Mouse (Mus musculus) lung, adult 18-20 months (tissue): Measurements from ENCODE around the gene Lix1l.
A peak's percentile ranks its signal among the peaks of the same experiment; 100 is the strongest.
"Not testable (repeated sequence)": the region's sequence is repeated elsewhere in the genome, so short reads cannot be mapped to it uniquely, and the experiment has no call there.

ENCODE experiments used
- DNase-seq, 2 experiments: peaks; one replicate each; pipeline ENCODE4 v3.0.0; 2022; ENCODE audit warnings: mixed read lengths in 2 of 2

The Lix1l gene

GRCm38 (mm10) chr3:96634015-96634414 lies 33.1 kb downstream of the Lix1l start:
- no peak for DNase-seq

DNA sequence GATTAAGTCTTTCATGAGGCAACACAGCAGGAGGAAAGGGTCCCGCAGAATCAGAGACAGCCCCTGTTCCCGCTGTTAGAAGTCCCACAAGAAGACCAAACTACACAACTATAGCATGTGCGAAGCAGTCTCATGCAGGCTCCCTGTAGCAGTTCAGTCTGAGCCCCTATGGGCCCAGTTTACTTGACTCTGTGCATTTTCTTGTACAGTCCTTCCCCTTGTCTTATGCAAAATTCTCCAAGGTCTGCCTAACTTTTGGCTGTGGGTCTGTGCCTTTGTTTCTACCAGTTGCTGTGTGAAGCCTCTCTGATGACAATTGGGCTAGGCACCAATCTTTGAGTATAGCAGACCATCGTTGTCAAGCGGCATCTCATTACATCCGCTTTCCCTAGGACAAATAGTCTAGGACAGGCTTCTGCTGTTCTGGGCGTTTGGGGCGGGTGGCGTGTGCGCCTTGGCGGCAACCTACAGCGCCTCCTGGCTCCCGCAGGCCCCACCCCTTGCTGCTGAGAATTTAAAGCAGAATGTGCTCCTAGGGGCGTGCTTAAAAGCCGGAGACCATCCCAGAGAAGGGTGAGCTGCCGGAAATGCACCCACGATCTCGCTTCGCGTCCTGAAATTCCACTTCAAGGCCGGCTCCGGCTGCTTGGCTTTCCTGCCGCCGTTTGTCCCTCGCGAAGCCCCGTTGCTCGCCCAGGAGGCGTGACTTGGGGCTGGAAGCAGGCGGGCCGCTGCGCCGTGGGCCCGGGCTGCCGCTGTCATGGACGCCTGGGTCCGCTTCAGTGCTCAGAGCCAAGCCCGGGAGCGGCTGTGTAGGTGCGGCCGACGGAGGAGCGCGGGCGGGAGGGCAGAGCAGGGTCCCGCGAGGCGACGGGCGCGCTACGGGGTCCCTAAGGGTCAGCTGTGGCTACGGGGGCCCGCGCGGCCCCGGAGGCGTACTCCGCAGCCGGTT lies 34.3 kb downstream of the Lix1l start, which contains the start of the genes Pex11b and Gm42957:
TSS of gene Pex11b (plus strand) at position 449 of the 952 bp plus-strand sequence.
TSS of gene Gm42957 (plus strand) at position 547 of the 952 bp plus-strand sequence.
- peak; percentile 88 to 91 for DNase-seq

- DNase-seq: no peak
Measured at GRCm38 (mm10) chr3:96635906-96636305, 35.0 kb downstream of the Lix1l start.

DNA sequence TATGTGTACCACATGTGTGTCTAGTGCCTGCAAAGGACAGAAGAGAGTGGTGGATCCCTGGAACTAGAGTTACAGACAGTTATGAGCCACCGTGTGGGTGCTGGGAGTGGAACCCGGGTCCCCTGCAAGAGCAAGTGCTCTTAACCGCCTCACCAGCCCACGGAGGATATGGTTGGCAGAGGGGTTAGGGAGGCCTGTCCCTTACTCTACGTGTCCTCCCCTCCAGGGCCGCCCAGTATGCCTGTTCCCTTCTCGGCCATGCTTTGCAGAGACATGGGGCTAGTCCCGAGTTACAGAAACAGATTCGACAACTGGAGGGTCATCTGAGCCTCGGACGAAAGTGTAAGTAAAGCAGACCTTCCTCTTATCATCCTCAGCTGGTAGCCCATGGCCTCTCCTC lies 35.5 kb downstream of the Lix1l start:
- DNase-seq: no peak

GRCm38 (mm10) chr3:96639219-96639618 lies 38.3 kb downstream of the Lix1l start:
- peak; percentile 65 to 74 for DNase-seq

DNA sequence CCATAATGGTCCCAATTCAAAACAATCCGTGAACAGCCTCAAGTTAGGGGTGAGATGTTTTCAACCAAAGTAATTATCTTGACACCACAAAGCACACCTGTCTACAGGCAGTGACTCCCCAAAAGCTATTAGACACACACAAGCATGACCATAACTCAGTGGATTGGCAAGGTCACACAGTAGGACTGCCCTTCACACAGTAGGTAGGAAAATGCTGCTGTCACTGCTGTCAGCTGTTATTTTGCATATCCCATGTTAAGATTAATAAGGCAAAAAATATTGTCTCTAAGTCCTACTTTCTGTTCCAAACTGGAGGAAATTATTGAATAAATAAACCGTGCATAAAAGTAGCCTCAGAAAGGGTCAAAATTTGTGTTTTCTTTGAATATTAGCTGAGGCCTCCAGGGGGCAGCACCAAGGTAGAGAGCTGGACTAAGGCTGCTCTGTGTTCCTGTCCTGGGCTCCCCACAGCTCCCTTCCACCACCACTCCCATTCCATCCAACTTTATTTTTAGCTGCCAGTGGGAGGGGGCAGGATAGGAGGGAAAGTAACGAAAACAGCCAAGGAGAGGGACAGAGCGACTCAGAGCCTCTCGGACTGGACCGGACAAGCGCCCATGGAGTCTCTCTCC lies 44.2 kb downstream of the Lix1l start, which contains the start of gene Itga10:
TSS of gene Itga10 (plus strand) at position 567 of the 632 bp plus-strand sequence.
- DNase-seq: peak in 1 of 2 experiments; percentile 35

GRCm38 (mm10) chr3:96647365-96647764 lies 46.4 kb downstream of the Lix1l start:
- no peak for DNase-seq

- DNase-seq: no peak
Measured at GRCm38 (mm10) chr3:96660901-96661300, 60.0 kb downstream of the Lix1l start.

GRCm38 (mm10) chr3:96662731-96663316 lies 61.9 kb downstream of the Lix1l start:
- no peak for DNase-seq

DNA sequence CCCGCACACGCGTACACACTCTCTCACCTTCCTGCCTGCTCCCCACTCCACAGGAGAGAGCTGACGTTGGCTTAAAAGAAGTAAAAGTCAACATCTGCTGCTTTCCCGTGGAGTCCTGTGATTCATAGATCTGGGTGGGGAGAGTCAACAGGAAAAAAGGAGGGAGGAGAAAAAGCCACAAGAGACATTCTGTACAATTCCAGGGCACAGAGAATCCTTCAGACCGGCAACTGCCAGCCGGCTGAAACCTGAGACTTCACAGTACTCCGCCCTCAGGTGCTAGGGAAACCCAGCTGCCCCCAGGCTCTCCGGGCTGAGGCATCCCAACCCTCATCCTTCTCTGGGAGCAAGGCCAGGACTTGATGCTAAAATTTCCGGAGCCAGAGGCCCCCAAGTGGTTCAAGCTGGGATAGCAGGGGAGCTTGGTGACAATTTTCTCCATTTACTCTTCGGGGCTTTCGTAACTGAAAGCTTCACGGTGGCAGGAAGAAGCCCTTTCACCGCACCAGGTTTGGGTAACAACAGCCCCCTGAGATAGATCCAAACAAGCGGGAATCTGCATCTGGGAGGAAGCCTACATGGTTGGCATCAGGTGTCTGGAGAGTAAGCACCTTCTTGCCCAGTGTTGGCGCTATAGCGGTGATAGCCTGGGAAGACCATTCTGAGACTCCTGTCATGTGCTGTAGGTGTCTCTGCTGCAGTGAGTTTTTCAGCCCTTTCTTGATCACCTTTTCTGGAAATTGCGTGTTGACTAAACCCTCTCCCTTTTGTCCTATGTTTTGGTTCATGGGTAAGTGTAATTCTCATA lies 62.7 kb downstream of the Lix1l start:
- DNase-seq: peak; percentile 80 to 86

DNA sequence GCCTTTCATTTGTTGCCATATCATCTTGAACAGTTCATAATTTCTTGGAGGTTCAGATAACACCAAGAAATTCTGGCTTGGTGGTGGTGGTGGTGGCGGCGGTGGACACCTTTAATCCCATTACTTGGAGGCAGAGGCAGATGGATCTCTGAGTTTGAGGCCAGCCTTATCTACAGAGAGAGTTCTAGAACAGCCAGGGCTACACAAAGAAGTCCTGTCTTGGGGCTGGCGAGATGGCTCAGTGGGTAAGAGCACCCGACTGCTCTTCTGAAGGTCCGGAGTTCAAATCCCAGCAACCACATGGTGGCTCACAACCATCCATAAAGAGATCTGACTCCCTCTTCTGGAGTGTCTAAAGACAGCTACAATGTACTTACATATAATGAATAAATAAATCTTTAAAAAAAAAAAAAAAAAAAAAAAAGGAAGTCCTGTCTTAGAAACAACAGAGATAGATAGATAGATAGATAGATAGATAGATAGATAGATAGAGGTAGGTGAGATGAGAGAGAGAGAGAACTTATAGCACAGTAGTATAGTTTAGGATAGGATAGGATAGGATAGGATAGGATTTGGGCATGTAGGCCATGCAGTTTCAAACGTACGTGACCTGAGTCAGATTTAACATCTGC lies 64.9 kb downstream of the Lix1l start:
- not testable (repeated sequence) for DNase-seq

DNA sequence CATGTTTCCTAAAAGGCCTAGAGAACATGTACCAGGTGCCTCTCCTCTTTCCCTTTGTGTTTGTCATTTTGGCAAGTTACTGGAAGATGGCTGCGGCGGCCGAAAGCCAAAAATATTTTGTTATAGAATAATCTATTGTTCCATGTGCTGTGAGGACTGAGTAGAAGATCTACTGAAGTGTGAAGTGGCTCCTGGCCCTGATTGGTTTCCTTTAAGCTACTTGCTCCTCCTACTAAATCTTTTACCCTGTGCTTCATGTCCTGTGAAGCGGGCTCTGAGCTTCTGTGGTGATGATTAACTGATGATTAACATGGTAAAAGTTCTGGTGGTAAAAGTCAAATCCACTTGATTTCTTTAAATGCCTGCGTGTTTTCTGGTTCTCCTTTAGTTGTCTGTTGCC lies 66.0 kb downstream of the Lix1l start:
- DNase-seq: no peak

DNA sequence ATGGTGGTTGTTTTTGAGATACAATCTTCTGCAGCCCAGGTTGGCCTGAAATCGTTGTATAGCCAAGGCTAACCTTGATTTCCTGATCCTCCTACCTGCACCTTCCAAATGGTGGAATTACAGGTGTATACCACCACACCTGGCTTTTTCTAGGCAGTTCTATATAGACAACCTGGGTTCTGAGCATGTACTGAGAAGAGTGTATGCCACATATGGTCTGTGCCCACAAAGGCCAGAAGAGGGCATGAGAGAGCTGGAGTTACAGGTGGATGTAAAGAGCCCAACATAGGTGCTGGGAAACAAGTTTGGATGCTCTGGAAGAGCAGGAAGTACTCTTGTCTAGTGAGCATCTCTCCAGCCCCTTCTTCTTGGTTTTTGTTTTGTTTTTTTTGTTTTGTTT lies 66.4 kb downstream of the Lix1l start:
- DNase-seq: peak; percentile 20 to 33

DNA sequence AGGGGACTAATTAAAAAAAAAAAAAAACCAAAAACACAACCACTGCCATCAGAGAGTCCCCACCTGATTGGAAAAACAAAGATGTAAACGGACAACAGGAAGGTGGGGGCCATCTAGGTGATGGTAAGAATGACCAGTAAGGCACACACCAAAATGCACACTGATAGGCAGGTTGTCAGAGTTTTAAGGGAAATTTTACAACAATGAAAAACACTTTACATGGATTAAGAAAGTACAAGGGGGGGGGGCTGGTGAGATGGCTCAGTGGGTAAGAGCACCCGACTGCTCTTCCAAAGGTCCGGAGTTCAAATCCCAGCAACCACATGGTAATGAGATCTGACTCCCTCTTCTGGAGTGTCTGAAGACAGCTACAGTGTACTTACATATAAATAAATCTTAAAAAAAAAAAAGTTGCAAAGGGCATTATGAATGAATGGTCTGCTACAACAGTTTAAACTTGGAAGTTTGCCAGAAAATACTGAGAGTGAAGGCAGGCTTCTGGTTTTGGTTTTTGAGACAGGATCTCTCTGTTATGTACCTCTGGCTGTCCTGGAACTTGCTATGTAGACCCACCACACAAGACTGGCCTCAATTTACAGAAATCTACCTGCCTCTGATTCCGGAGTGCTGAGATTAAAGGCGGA lies 67.6 kb downstream of the Lix1l start:
- no peak for DNase-seq

DNA sequence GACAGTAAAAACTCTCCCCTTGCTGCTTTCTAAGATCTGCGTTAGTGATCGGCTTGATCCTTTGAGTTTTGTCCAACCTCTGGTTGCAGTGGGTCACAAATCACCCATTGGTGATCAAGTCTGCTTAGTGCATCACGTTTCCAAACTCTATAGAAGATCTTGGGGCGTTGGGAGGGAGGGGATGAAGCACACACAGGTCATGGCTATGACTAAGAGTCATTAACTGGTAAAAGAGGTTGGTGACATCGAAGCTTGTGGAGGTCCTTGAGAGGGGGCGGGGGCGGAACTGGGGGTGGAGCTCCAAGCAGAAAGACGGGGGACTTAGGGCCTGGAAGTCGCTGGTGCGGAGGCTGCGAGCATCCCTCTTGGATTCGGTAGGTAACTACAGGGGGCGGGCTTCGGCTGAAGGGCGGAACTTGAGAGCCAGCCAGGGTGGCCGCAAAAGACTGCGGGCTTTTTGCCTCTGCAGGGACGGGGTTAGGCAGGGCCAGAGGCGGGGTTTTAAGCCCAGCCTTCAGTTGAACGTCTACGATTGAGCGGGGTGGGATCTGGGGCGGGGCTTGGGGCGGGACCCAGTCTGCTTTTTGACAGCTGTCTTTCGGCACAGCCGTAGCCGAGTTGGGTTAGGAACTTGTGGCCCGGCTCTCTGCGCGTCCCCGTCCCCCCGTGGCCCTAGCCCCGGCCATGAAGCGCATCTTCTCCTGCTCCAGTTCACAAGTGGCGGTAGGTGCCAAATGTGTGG lies 68.9 kb downstream of the Lix1l start, which contains the start of gene Ankrd35:
TSS of gene Ankrd35 (plus strand) at position 405 of the 742 bp plus-strand sequence.
- DNase-seq: peak; percentile 89 to 91

- DNase-seq: no peak
Measured at GRCm38 (mm10) chr3:96671519-96671918, 70.6 kb downstream of the Lix1l start.

DNA sequence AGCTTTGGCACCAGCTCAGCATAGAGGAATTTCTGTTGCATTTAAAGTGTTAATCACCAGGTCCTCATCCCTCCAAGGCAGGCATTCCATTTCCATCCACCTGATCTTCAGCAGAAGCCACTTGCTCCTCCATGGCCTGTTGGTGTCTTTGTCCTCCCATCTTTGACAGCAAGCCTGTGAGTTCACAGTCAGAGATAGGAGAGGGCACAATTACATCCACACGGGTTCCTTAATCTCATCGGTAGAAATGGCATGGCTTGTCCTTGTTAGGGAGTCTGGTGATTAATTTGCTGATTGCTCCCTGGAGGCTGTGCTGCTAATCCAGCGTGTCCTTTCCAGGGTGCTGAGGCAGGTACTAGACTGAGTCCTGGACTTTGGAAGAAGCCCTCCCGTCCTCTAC lies 72.6 kb downstream of the Lix1l start:
- no peak for DNase-seq

DNA sequence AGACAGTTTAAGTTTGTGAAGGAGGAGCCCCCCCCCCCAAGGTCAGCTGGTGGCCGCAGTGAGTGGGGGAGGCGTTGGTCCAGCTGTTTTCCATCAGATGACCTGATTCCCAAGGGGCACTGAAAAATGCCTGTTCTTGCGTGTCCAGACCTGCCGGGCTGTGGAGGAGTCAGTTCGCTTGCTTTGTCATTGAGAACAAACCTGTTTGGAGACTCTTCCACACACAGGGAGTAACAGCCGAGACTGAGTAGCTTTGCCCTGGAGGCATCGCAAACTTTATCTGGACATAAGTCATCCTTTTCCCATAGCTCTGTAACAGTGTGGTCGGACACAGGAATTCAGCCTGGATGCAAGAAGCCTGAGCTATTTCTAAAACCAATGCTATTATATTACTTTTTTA lies 73.5 kb downstream of the Lix1l start:
- DNase-seq: no peak

DNA sequence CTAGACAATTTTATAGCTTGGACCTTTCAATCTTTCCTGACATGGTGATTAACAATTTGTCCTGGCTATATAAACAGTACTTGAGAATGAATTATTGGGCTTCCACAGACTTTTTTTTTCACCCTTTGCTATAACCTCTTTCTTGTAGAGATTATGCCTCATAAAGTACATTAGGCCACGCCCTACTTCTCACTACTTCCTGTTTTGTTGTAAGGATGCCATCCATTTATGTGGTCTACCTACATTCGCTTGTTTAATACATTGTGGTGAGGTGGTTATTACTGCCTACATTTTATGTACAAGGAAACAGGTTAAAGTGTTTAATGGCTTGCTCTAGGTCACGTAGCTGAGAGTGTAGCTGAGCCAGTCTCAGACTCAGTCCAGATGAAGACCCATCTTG lies 74.2 kb downstream of the Lix1l start:
- no peak for DNase-seq

- DNase-seq: no peak
Measured at GRCm38 (mm10) chr3:96675690-96676089, 74.7 kb downstream of the Lix1l start.
